Mouse (Mus musculus) brain, embryonic 14.5 days (tissue): ENCODE data around the gene Vsir.

ENCODE experiments used
- CTCF ChIP-seq: fragments of 200-500 bp; IDR thresholded peaks from 2 replicates; pipeline ENCODE4 v1.5.1; 2012; ENCODE audit warnings: inconsistent platforms, mild to moderate bottlenecking, moderate library complexity, borderline replicate concordance; ENCODE audit not compliant: insufficient read depth, insufficient read length; ENCODE audit errors: extremely low read depth
- POLR2A ChIP-seq: fragments of 200-500 bp; IDR thresholded peaks from 2 replicates; pipeline ENCODE4 v1.6.1; 2012; ENCODE audit warnings: mild to moderate bottlenecking, inconsistent platforms, borderline replicate concordance; ENCODE audit not compliant: poor library complexity, insufficient read depth, insufficient read length, severe bottlenecking; ENCODE audit errors: extremely low read depth

DNA sequence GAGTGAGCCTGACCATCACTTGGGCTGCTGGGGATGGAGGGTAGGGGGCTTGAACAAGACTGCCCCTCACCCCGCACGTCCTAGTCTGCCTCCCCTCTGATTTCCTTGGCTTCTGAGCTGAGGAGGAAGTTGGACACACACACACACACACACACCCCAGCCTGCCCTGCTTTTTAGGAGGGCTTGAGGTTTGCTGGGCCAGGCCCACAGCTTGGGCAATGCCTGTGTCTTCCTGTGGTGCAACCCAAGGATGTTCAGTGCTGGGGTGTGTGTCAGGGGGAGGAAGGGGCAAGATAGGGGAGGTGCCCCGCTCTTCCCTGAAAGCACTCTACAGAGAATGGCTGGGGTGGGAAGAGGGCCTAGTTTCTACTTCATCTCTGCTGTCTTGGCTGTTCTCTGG, 2.5 kb upstream of the Vsir start:
- no peak for TF ChIP-seq POLR2A
- TF ChIP-seq CTCF = no peak
